Mouse (Mus musculus) cortical plate, adult 2 months (tissue): ENCODE measurements around the gene Tmem40.
A peak's percentile ranks its signal among the peaks of the same experiment; 100 is the strongest.

Source experiments
- CTCF ChIP-seq: fragments of 200-500 bp; IDR thresholded peaks from 2 replicates; pipeline ENCODE4 v1.5.1; 2011; ENCODE audit warnings: mild to moderate bottlenecking, control low read depth, low read length; ENCODE audit not compliant: insufficient read depth; ENCODE audit errors: extremely low read depth
- POLR2A ChIP-seq: fragments of 200-500 bp; IDR thresholded peaks from 2 replicates; pipeline ENCODE4 v1.6.1; 2011; ENCODE audit warnings: mild to moderate bottlenecking, low read length, control low read depth; ENCODE audit not compliant: insufficient read depth; ENCODE audit errors: extremely low read depth

DNA sequence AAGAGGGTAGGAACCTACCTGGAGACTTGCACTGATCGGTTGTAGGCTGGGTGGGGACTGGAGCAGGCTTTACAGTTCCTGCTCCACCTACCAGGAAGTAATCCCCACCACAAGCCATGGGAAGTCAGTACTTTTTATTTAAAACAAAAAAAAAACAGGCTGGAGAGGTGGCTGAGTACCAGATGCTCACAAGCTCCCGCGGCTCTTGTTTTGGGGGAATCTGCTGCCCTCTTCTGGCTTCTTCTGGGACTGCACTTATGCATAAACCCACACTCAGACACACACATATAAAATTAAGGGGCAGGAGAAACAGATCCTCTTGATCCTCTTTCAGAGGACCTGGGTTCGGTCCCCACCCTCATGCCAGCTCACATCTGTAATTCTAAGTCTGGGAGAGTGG is 27.3 kb downstream of the Tmem40 start:
- TF ChIP-seq CTCF (peak; percentile 26; the same call in 1 of the 2 replicates), POLR2A (no peak)
